Mouse (Mus musculus) cerebellum, postnatal 10 days (tissue): ENCODE measurements around the gene Areg.

Source experiments
- DNase-seq, 2 experiments: peaks; one replicate each; pipeline ENCODE4 v3.0.0; 2021; ENCODE audit warnings: mixed read lengths in 2 of 2

Areg gene

DNA sequence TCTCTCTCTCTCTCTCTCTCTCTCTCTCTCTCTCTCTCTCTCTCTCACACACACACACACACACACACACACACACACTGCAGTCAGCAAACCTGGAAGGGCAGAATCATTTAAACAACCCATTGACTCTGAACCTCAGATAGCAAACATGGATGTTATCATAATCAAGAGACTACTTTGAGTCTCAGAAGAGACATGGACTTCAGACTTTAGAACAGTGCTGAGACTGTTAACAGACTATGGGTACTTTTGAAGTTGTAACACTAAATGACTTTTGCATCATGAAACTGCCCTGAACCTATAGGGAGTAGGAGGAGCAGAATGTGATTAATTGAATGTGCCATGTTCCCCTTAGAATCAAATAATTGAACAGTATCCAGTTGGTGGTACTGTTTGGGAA, 37.0 kb downstream of the Areg start:
- no peak for DNase-seq

DNA sequence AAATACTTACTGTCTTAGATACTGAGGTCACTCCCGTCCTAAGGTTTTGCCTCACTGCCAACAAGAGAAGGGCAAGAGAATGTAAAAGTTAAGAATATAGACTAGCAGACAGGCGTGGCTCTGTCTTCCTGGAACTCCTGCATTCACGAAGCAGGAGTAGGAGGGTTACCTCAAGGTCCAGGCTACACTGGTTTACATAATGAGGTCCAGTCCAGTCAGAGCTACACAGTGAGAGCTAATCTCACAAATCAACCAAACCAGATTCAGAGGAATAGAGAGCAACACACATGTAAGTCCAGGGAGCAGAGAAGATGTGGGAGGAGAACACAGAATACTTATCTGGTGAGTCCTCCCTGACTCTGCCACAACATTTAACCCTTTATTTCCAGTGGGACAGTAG, 55.2 kb downstream of the Areg start:
- DNase-seq = no peak
